Mouse (Mus musculus): ENCODE measurements around the gene Gm17622. TPM values are rescaled to one million over a fixed set of nuclear protein-coding genes. Genes with fewer than 3 reads are reported as not detected.

The Gm17622 gene
- polyA plus RNA-seq, 1 experiment: not detected

DNA sequence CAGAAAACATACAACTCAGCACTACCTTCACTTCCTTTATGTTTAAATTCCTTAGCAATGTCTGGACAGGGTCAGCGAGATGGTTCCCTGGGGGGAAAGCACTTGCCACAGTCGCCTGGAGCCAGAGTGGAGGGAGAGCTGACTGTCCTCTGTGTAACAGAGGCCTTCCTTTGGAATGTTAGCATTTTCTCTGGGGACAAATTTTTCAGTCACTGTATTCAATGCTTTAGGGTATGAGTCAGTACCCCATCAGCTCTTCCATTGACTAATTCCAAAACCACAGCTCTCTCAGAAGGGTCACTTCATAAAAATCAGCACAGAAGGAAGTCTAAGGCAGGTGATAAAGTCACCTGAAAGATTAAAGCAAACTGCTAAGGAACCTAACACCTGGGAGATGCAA is 43.2 kb downstream of the Gm17622 start:
- H3K4me3 ChIP-seq (ENCODE audit: low read depth, low read length): no peak overlapping the region
- no peak for TF ChIP-seq CTCF (IDR thresholded peaks at IDR 0.05; ENCODE audit: low read depth, low read length)
- TF ChIP-seq POLR2A (IDR thresholded peaks at IDR 0.05; ENCODE audit: insufficient read depth, low read length): no peak
- no peak for TF ChIP-seq EP300 (IDR thresholded peaks at IDR 0.05; ENCODE audit: insufficient read depth, low read depth, low read length)
- H3K27me3 ChIP-seq (ENCODE audit: control insufficient read depth, insufficient read depth, low read length, poor library complexity, severe bottlenecking): no peaks in the 10 kb centered on the region
- H3K36me3 ChIP-seq (ENCODE audit: control insufficient read depth, insufficient read depth, low read length, poor library complexity, severe bottlenecking): no peaks in the 10 kb centered on the region; the same call in 1 of the 2 replicates
- no peaks in the 10 kb centered on the region for H3K9me3 ChIP-seq (replicated peaks; ENCODE audit: control insufficient read depth, insufficient read depth, low read length, poor library complexity, severe bottlenecking)
- H3K4me1 ChIP-seq (ENCODE audit: control insufficient read depth, insufficient read depth, low read length): peaks cover 2% of the 10 kb centered on the region
- no peak overlapping the region for H3K27ac ChIP-seq (ENCODE audit: insufficient read depth, low read length)
- H3K9ac ChIP-seq (ENCODE audit: low read depth, poor library complexity, severe bottlenecking): no peak overlapping the region

DNA sequence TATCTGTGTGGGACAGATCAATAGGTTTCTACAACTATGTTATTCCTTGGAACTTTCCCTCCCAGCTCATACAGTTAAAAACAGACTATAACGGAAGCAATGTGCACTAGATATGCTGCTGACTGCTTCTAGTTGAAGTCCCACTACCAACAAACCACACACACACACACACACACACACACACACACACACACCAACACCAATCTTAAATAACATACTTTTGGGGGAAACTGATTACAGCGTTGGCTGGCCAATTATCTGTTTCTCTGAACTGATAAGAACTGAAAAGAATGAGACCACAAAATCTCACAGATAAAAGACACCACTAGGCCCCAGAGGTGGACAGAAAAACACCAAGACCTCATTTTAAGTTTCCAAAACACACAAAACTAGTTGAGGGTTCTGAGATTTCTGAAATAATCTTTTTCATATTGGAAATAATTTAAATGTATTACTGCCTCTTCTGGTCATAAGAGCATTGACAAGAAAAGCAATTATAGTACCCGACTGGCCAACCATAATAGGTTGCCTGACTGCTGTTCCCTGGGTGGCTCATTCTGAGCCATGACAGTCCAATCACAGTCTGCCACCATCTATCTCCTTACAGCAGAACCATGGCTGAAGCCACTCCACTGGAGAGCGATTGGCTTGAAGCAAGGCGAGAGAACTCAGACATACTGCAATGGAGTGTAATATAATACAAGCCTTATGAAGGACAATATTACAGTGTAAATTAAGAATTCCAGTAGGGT is 46.5 kb downstream of the Gm17622 start:
- TF ChIP-seq CTCF (IDR thresholded peaks at IDR 0.05; ENCODE audit: low read depth, low read length): no peak
- no peak overlapping the region for H3K27ac ChIP-seq (ENCODE audit: insufficient read depth, low read length)
- H3K36me3 ChIP-seq (ENCODE audit: control insufficient read depth, insufficient read depth, low read length, poor library complexity, severe bottlenecking): no peaks in the 10 kb centered on the region
- no peaks in the 10 kb centered on the region for H3K27me3 ChIP-seq (ENCODE audit: control insufficient read depth, insufficient read depth, low read length, poor library complexity, severe bottlenecking)
- peaks cover 2% of the 10 kb centered on the region for H3K4me1 ChIP-seq (ENCODE audit: control insufficient read depth, insufficient read depth, low read length)
- H3K9me3 ChIP-seq (replicated peaks; ENCODE audit: control insufficient read depth, insufficient read depth, low read length, poor library complexity, severe bottlenecking): no peaks in the 10 kb centered on the region
- H3K9ac ChIP-seq (ENCODE audit: low read depth, poor library complexity, severe bottlenecking): no peak overlapping the region
- H3K4me3 ChIP-seq (ENCODE audit: low read depth, low read length): no peak overlapping the region

DNA sequence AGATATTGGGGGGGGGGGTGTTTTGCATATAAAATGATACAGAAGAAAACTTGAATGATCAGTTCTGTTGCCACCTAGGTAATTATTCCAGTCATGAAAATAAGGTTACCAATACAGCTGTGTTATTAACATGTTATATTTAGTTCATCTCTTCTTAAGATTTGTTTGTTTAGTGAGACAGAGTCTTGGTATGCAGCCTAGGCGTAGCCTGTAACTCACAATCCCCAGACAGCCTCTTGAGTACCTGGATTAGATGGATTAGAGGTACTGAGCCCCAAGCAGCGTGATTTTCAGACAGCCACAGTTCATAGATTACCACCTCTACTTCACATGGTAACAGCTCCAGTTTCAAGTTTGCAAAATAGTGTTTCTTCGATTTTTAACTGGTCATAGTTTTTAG is 47.6 kb downstream of the Gm17622 start:
- no peaks in the 10 kb centered on the region for H3K27me3 ChIP-seq (ENCODE audit: control insufficient read depth, insufficient read depth, low read length, poor library complexity, severe bottlenecking)
- H3K27ac ChIP-seq (ENCODE audit: insufficient read depth, low read length): no peak overlapping the region
- no peaks in the 10 kb centered on the region for H3K9me3 ChIP-seq (replicated peaks; ENCODE audit: control insufficient read depth, insufficient read depth, low read length, poor library complexity, severe bottlenecking)
- no peak overlapping the region for H3K9ac ChIP-seq (ENCODE audit: low read depth, poor library complexity, severe bottlenecking)
- peaks cover 2% of the 10 kb centered on the region for H3K4me1 ChIP-seq (ENCODE audit: control insufficient read depth, insufficient read depth, low read length)
- H3K4me3 ChIP-seq (ENCODE audit: low read depth, low read length): no peak overlapping the region
- H3K36me3 ChIP-seq (ENCODE audit: control insufficient read depth, insufficient read depth, low read length, poor library complexity, severe bottlenecking): no peaks in the 10 kb centered on the region
- TF ChIP-seq POLR2A (IDR thresholded peaks at IDR 0.05; ENCODE audit: insufficient read depth, low read length) (no peak), CTCF (IDR thresholded peaks at IDR 0.05; ENCODE audit: low read depth, low read length) (no peak), EP300 (IDR thresholded peaks at IDR 0.05; ENCODE audit: insufficient read depth, low read depth, low read length) (no peak)

Other genes with a start within 250 kb of the Gm17622 start
- 18.9 and 19.5 TPM in 2 replicates for gene Poc5, start 102.4 kb upstream of the Gm17622 start, polyA plus RNA-seq (2011; ENCODE audit: insufficient read depth, insufficient read length, low read depth, missing spikeins)
- gene Ankdd1b, start 19.5 kb upstream of the Gm17622 start, polyA plus RNA-seq (2011; ENCODE audit: insufficient read depth, insufficient read length, low read depth, missing spikeins): not detected in 2 replicates
- gene Polk, start 51.8 kb downstream of the Gm17622 start, polyA plus RNA-seq (2011; ENCODE audit: insufficient read depth, insufficient read length, low read depth, missing spikeins): 72.5 and 77.9 TPM in 2 replicates
- gene Col4a3bp, start 51.9 kb downstream of the Gm17622 start, polyA plus RNA-seq (2011; ENCODE audit: insufficient read depth, insufficient read length, low read depth, missing spikeins): 55.0 and 57.3 TPM in 2 replicates
- 190 and 205 TPM in 2 replicates for gene Hmgcr, start 180.2 kb downstream of the Gm17622 start, polyA plus RNA-seq (2011; ENCODE audit: insufficient read depth, insufficient read length, low read depth, missing spikeins)

Data from ES-Bruce4 (cell line).